Mouse (Mus musculus) stomach, postnatal 0 days (tissue): ENCODE measurements around the gene Dop1b. TPM values are rescaled to one million over a fixed set of nuclear protein-coding genes. Genes with fewer than 3 reads are reported as not detected.

ENCODE experiments used
- ATAC-seq: fragments of 200-750 bp; cut with Nextera tagmentation; 2 replicates; pipeline ENCODE4 v1.8.0; 2017; ENCODE audit not compliant: low FRiP score, low TSS enrichment
- DNase-seq: peaks from one replicate; pipeline ENCODE4 v3.0.0-alpha.2; 2016; ENCODE audit warnings: low spot score
- H3K27ac ChIP-seq: fragments of 300-500 bp; sonication (generic); replicated peaks from 2 replicates; pipeline ENCODE4 v1.5.1; 2014; ENCODE audit warnings: mild to moderate bottlenecking, control low read depth
- H3K27me3 ChIP-seq: fragments of 300-500 bp; sonication (generic); 2 replicates; pipeline ENCODE4 v1.6.1; 2014; ENCODE audit warnings: low read length; ENCODE audit not compliant: control insufficient read depth, insufficient read depth
- H3K36me3 ChIP-seq: fragments of 300-500 bp; sonication (generic); 2 replicates; pipeline ENCODE4 v1.6.1; 2014; ENCODE audit warnings: low read length, mixed read lengths; ENCODE audit not compliant: control insufficient read depth, insufficient read depth
- H3K4me1 ChIP-seq: fragments of 300-500 bp; sonication (generic); replicated peaks from 2 replicates; pipeline ENCODE4 v1.6.1; 2014; ENCODE audit warnings: antibody characterized with exemption; ENCODE audit not compliant: control insufficient read depth, insufficient read depth
- H3K4me2 ChIP-seq: fragments of 300-500 bp; sonication (generic); replicated peaks from 2 replicates; pipeline ENCODE4 v1.6.1; 2014; ENCODE audit warnings: low read depth, mild to moderate bottlenecking, control low read depth, moderate library complexity
- H3K4me3 ChIP-seq: fragments of 300-500 bp; sonication (generic); 2 replicates; pipeline ENCODE4 v1.5.1; 2014; ENCODE audit warnings: low read depth, low read length, control low read depth
- H3K9ac ChIP-seq: fragments of 300-500 bp; sonication (generic); 2 replicates; pipeline ENCODE4 v1.6.1; 2014; ENCODE audit warnings: mild to moderate bottlenecking, low read length, control low read depth, mixed read lengths
- H3K9me3 ChIP-seq: fragments of 300-500 bp; sonication (generic); 2 replicates; pipeline ENCODE4 v1.6.1; 2016; ENCODE audit warnings: low read length; ENCODE audit not compliant: control insufficient read depth
- CTCF ChIP-seq: IDR thresholded peaks from 2 replicates; pipeline ENCODE4 v1.5.1; 2016; ENCODE audit warnings: antibody characterized with exemption, low read depth, mild to moderate bottlenecking, moderate library complexity
- EP300 ChIP-seq: optimal IDR thresholded peaks from 2 replicates; pipeline ENCODE3; 2016; ENCODE audit warnings: antibody characterized with exemption
- WGBS: fragments of 180-500 bp; shearing (Covaris S2); extraction: QIAGEN DNeasy Blood & Tissue Kit; methylation state at CpG from one replicate; pipeline ENCODE4 v1.1.7; 2014; 5-methylcytosine and 5-hydroxymethylcytosine counted together
- polyA plus RNA-seq: library from polyadenylated mRNA; unstranded; fragments of >200 nt; fragmentation: Nextera tagmentation; extraction: Ambion mirVana; gene quantifications from 2 replicates; pipeline ENCODE4 v1.2.1, GENCODE M21; 2015

The Dop1b gene
- polyA plus RNA-seq, 1 experiment from 2014 or later: 20.9 TPM

- H3K4me3 ChIP-seq: no peak overlapping the region
- WGBS: 32% methylated on average over 8 of the region's 8 CpGs
- no peak overlapping the region for H3K4me2 ChIP-seq
- TF ChIP-seq EP300: no peak
- no peak for TF ChIP-seq CTCF
- no peak overlapping the region for H3K9ac ChIP-seq
- H3K36me3 ChIP-seq: peaks cover 6% of the 10 kb centered on the region
- peak overlapping the region; percentile 30; the same call in 1 of the 2 replicates for H3K27ac ChIP-seq
- DNase-seq (no peak), ATAC-seq (peak; percentile 45; the same call in 1 of the 2 replicates)
- no peaks in the 10 kb centered on the region for H3K27me3 ChIP-seq
- H3K4me1 ChIP-seq: peaks cover 3% of the 10 kb centered on the region; the same call in 1 of the 2 replicates
- no peaks in the 10 kb centered on the region for H3K9me3 ChIP-seq
These were observed 96.4 kb downstream of the Dop1b start for GRCm38 (mm10) chr16:93807961-93808554.

GRCm38 (mm10) chr16:93815856-93816736, 104.4 kb downstream of the Dop1b start:
- TF ChIP-seq EP300: no peak
- no peak for TF ChIP-seq CTCF
- peak overlapping the region; percentile 83 for H3K27ac ChIP-seq
- H3K4me3 ChIP-seq: no peak overlapping the region
- peak; percentile 80 for ATAC-seq
- no peak overlapping the region for H3K9ac ChIP-seq
- 0 out of 2 replicates have a peak, but pooled peaks cover 5% of the 10 kb centered on the region for H3K4me1 ChIP-seq
- no peaks in the 10 kb centered on the region for H3K9me3 ChIP-seq
- WGBS: 49% methylated on average over 20 of the region's 20 CpGs
- peak; percentile 78 for DNase-seq
- peak overlapping the region; percentile 28; the same call in 1 of the 2 replicates for H3K4me2 ChIP-seq
- peaks cover 4% of the 10 kb centered on the region for H3K36me3 ChIP-seq
- no peaks in the 10 kb centered on the region for H3K27me3 ChIP-seq

GRCm38 (mm10) chr16:93816861-93817260, 105.2 kb downstream of the Dop1b start:
- H3K27ac ChIP-seq: peak overlapping the region; percentile 83
- H3K9me3 ChIP-seq: no peaks in the 10 kb centered on the region
- H3K4me2 ChIP-seq: no peak overlapping the region
- no peaks in the 10 kb centered on the region for H3K36me3 ChIP-seq
- no peak overlapping the region for H3K9ac ChIP-seq
- WGBS: 71% methylated on average over 7 of the region's 7 CpGs
- ATAC-seq (peak; percentile 19; the same call in 1 of the 2 replicates), DNase-seq (no peak)
- H3K4me3 ChIP-seq: no peak overlapping the region
- no peak for TF ChIP-seq CTCF
- TF ChIP-seq EP300: no peak
- H3K27me3 ChIP-seq: no peaks in the 10 kb centered on the region
- H3K4me1 ChIP-seq: 0 out of 2 replicates have a peak, but pooled peaks cover 5% of the 10 kb centered on the region

GRCm38 (mm10) chr16:93817371-93817770, 105.7 kb downstream of the Dop1b start:
- WGBS: 67% methylated on average over 5 of the region's 5 CpGs
- H3K4me2 ChIP-seq: no peak overlapping the region

GRCm38 (mm10) chr16:93818691-93819324, 107.1 kb downstream of the Dop1b start:
- Histone ChIP-seq H3K4me3 (no peak overlapping the region), H3K27me3 (no peaks in the 10 kb centered on the region), H3K36me3 (no peaks in the 10 kb centered on the region), H3K27ac (0 out of 2 replicates have a peak overlapping the region, but pooled peaks have one; percentile 30), H3K9me3 (no peaks in the 10 kb centered on the region), H3K4me2 (no peak overlapping the region), H3K4me1 (0 out of 2 replicates have a peak, but pooled peaks cover 5% of the 10 kb centered on the region), H3K9ac (no peak overlapping the region)
- ATAC-seq (no peak), DNase-seq (no peak)
- 21% methylated on average over 12 of the region's 12 CpGs for WGBS
- no peak for TF ChIP-seq EP300
- no peak for TF ChIP-seq CTCF

More at GRCm38 (mm10) chr16:93817371-93817770, 105.7 kb downstream of the Dop1b start:
- Histone ChIP-seq H3K4me3 (no peak overlapping the region), H3K27ac (no peak overlapping the region), H3K36me3 (no peaks in the 10 kb centered on the region), H3K27me3 (no peaks in the 10 kb centered on the region), H3K4me1 (0 out of 2 replicates have a peak, but pooled peaks cover 5% of the 10 kb centered on the region), H3K9ac (no peak overlapping the region), H3K9me3 (no peaks in the 10 kb centered on the region)
- TF ChIP-seq EP300 (no peak), CTCF (no peak)
- DNase-seq (no peak), ATAC-seq (no peak)
